Mouse (Mus musculus) olfactory bulb, adult 2 months (tissue): Measurements from ENCODE around the gene Ppp1r14c.

Experiments used
- CTCF ChIP-seq: fragments of 200-500 bp; IDR thresholded peaks from 2 replicates; pipeline ENCODE4 v1.5.1; 2012; ENCODE audit warnings: low read depth, mild to moderate bottlenecking, low read length, moderate library complexity; ENCODE audit not compliant: insufficient read depth
- POLR2A ChIP-seq: fragments of 200-500 bp; IDR thresholded peaks from 2 replicates; pipeline ENCODE4 v1.6.1; 2012; ENCODE audit warnings: mild to moderate bottlenecking, low read depth, low read length, moderate library complexity; ENCODE audit not compliant: insufficient read depth

DNA sequence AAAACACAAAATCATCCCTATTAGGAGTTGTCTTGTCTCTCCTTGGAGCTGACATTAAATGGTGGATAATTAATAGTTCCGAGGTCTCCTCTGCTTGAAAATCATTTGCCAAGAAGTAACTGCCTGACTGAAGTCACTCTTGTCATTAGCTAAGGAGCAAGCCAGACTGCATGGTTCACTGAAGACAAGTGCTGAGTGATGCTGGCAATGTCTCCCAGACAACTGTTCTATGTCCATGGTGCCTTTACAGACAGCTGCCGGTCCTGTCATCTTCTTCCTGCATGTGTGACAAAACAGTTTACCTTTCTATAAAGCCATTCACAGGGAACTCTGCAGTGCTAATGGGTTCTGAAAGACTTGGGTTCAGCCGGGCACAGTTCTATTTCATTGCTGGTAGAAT lies 124.2 kb downstream of the Ppp1r14c start:
- no peak for TF ChIP-seq CTCF
- no peak for TF ChIP-seq POLR2A
